Mouse (Mus musculus): ENCODE results near the gene Slc9a7. TPM values are rescaled to one million over a fixed set of nuclear protein-coding genes. Genes with fewer than 3 reads are reported as not detected.

Slc9a7 gene
- polyA plus RNA-seq, 1 experiment from 2014 or later, result 0.46 TPM

DNA sequence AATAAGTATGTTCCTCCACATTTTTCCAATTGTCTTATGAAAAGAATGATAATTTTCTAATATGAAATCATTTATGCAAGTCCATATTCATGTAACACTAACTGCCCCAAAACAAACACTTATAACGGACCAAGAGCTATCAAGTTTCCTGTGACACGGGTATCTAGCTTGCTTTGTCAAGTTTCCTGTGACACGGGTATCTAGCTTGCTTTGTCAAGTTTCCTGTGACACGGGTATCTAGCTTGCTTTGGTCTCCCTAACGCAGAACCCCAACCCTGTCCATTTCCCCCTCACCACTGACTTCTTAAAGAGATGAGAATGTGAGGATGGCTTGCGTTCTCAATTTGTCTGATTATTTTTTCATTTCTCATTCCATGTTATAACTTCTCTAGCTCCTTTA lies 12.2 kb downstream of the Slc9a7 start:
- H3K4me2 ChIP-seq (ENCODE audit: low read depth, low read length), result no peak overlapping the region
- no peak for ATAC-seq
- H3K9me3 ChIP-seq (ENCODE audit: control insufficient read depth, low read length), result no peaks in the 10 kb centered on the region
- no peaks in the 10 kb centered on the region for H3K4me1 ChIP-seq (ENCODE audit: control insufficient read depth, insufficient read depth, low read length)
- no peak overlapping the region for H3K9ac ChIP-seq (ENCODE audit: low read depth, low read length)
- no peaks in the 10 kb centered on the region for H3K27me3 ChIP-seq (replicated peaks; ENCODE audit: control insufficient read depth, insufficient read depth, low read length)
- 84% methylated on average over 6 of the region's 6 CpGs for WGBS
- H3K27ac ChIP-seq (ENCODE audit: low read length), result no peak overlapping the region
- no peak overlapping the region for H3K4me3 ChIP-seq (ENCODE audit: low read length)
- no peaks in the 10 kb centered on the region for H3K36me3 ChIP-seq (ENCODE audit: control insufficient read depth, insufficient read depth, low read length)

DNA sequence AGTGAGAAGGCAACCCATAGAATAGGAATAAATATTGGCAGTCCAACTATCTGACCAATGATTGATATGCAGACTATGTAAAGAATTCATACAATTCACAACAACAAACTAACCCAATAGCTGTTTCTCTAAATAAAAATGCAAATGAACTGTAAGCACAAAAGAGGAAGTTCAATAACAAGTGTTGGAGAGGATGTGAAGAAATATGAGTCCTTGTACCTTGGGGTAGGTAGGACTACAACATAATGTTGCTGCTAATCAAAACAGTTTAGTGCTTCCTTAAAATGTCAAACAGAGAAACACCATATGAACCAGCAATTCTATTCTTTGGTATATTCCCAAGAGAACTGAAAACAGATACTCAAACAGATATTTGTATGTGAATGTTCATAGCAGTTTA lies 17.8 kb downstream of the Slc9a7 start:
- no peak for ATAC-seq

DNA sequence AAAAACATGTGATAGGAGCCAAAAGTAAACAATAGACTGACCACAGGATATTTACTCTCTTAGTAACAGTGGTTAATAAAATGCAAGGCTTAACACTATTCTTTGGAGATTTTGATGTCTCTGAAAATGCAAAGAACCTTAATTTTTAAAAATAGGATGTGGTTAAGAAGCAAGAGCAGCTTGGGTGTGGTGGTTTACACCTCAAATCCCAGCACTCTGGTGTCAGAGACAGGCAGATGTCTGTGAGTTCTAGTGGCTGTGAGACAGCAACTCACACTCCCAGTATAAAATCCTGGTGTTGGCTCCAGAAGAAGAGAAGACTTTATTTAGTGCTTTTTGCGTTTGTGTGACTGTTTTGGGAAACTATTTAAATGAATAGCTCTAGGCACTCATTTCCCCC lies 19.6 kb downstream of the Slc9a7 start:
- H3K4me3 ChIP-seq (ENCODE audit: low read length), result no peak overlapping the region

More for the DNA sequence above, 17.8 kb downstream of the Slc9a7 start:
- H3K4me2 ChIP-seq (ENCODE audit: low read depth, low read length), result no peak overlapping the region
- H3K9ac ChIP-seq (ENCODE audit: low read depth, low read length), result no peak overlapping the region
- H3K36me3 ChIP-seq (ENCODE audit: control insufficient read depth, insufficient read depth, low read length), result no peaks in the 10 kb centered on the region
- H3K27ac ChIP-seq (ENCODE audit: low read length), result no peak overlapping the region
- no peaks in the 10 kb centered on the region for H3K9me3 ChIP-seq (ENCODE audit: control insufficient read depth, low read length)
- no peaks in the 10 kb centered on the region for H3K27me3 ChIP-seq (replicated peaks; ENCODE audit: control insufficient read depth, insufficient read depth, low read length)
- H3K4me3 ChIP-seq (ENCODE audit: low read length), result no peak overlapping the region
- H3K4me1 ChIP-seq (ENCODE audit: control insufficient read depth, insufficient read depth, low read length), result no peaks in the 10 kb centered on the region

GRCm38 (mm10) chrX:20269980-20270379 lies 21.6 kb downstream of the Slc9a7 start:
- 74% methylated on average over 3 of the region's 3 CpGs for WGBS
- no peaks in the 10 kb centered on the region for H3K9me3 ChIP-seq (ENCODE audit: control insufficient read depth, low read length)
- H3K27me3 ChIP-seq (replicated peaks; ENCODE audit: control insufficient read depth, insufficient read depth, low read length), result no peaks in the 10 kb centered on the region
- no peaks in the 10 kb centered on the region for H3K36me3 ChIP-seq (ENCODE audit: control insufficient read depth, insufficient read depth, low read length)
- H3K4me2 ChIP-seq (ENCODE audit: low read depth, low read length), result no peak overlapping the region
- no peak overlapping the region for H3K27ac ChIP-seq (ENCODE audit: low read length)
- H3K4me3 ChIP-seq (ENCODE audit: low read length), result no peak overlapping the region
- ATAC-seq, result no peak
- H3K4me1 ChIP-seq (ENCODE audit: control insufficient read depth, insufficient read depth, low read length), result no peaks in the 10 kb centered on the region
- H3K9ac ChIP-seq (ENCODE audit: low read depth, low read length), result no peak overlapping the region

More for the DNA sequence above, 19.6 kb downstream of the Slc9a7 start:
- Histone ChIP-seq H3K4me1 (ENCODE audit: control insufficient read depth, insufficient read depth, low read length) (no peaks in the 10 kb centered on the region), H3K9me3 (ENCODE audit: control insufficient read depth, low read length) (no peaks in the 10 kb centered on the region), H3K27ac (ENCODE audit: low read length) (no peak overlapping the region), H3K9ac (ENCODE audit: low read depth, low read length) (no peak overlapping the region), H3K27me3 (replicated peaks; ENCODE audit: control insufficient read depth, insufficient read depth, low read length) (no peaks in the 10 kb centered on the region), H3K36me3 (ENCODE audit: control insufficient read depth, insufficient read depth, low read length) (no peaks in the 10 kb centered on the region), H3K4me2 (ENCODE audit: low read depth, low read length) (no peak overlapping the region)
- WGBS, result 30% methylated on average over 1 of the region's 1 CpGs
- no peak for ATAC-seq

DNA sequence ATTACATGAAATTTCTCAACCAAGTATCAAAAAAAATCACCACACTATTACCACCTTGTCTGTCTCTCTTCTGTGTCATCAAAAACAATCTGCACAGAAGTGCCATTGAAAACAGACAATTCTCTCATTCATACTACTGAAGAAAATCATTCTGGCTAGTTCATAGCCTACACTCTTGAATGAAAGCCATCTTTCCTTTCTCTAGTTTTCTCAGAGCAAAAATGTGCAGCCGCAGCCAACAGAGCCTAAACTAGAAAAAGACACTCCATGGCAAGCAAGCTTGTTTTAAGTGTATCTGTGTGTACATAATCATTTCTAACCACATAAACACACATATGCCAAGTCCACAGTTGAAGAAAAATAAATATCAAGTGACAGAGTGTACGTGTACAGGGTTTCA lies 27.2 kb downstream of the Slc9a7 start:
- Histone ChIP-seq H3K9ac (ENCODE audit: low read depth, low read length) (no peak overlapping the region), H3K27me3 (replicated peaks; ENCODE audit: control insufficient read depth, insufficient read depth, low read length) (no peaks in the 10 kb centered on the region), H3K27ac (ENCODE audit: low read length) (no peak overlapping the region), H3K9me3 (ENCODE audit: control insufficient read depth, low read length) (no peaks in the 10 kb centered on the region), H3K4me3 (ENCODE audit: low read length) (no peak overlapping the region), H3K36me3 (ENCODE audit: control insufficient read depth, insufficient read depth, low read length) (no peaks in the 10 kb centered on the region), H3K4me1 (ENCODE audit: control insufficient read depth, insufficient read depth, low read length) (no peaks in the 10 kb centered on the region), H3K4me2 (ENCODE audit: low read depth, low read length) (no peak overlapping the region)
- no peak for ATAC-seq
- WGBS, result 77% methylated on average over 2 of the region's 2 CpGs

DNA sequence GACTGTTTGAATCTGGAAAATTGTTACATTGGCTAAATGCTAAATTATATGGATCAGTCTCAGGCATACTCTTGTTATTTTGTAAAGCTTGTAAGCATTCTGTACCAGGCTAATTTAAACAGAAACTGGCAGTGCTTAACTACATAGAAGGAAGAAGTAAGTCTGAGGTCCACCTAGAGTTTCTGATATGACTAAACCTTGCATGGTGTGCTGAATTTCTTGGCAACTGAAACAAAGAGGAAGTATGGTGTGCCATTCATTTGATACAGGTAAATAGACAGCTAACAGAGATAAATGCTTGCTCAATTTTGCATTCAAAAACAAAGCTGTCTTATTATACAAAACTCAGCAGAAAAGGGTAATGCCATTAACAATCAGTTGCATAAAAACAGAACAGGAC lies 63.5 kb downstream of the Slc9a7 start:
- H3K9me3 ChIP-seq (ENCODE audit: control insufficient read depth, low read length), result no peaks in the 10 kb centered on the region
- H3K4me2 ChIP-seq (ENCODE audit: low read depth, low read length), result no peak overlapping the region
- no peaks in the 10 kb centered on the region for H3K27me3 ChIP-seq (replicated peaks; ENCODE audit: control insufficient read depth, insufficient read depth, low read length)
- H3K4me3 ChIP-seq (ENCODE audit: low read length), result no peak overlapping the region
- H3K27ac ChIP-seq (ENCODE audit: low read length), result no peak overlapping the region
- no peak overlapping the region for H3K9ac ChIP-seq (ENCODE audit: low read depth, low read length)
- ATAC-seq, result no peak
- H3K4me1 ChIP-seq (ENCODE audit: control insufficient read depth, insufficient read depth, low read length), result no peaks in the 10 kb centered on the region
- H3K36me3 ChIP-seq (ENCODE audit: control insufficient read depth, insufficient read depth, low read length), result no peaks in the 10 kb centered on the region

GRCm38 (mm10) chrX:20221486-20221885 lies 70.1 kb downstream of the Slc9a7 start:
- Histone ChIP-seq H3K4me3 (ENCODE audit: low read length) (no peak overlapping the region), H3K9ac (ENCODE audit: low read depth, low read length) (no peak overlapping the region), H3K4me2 (ENCODE audit: low read depth, low read length) (no peak overlapping the region), H3K4me1 (ENCODE audit: control insufficient read depth, insufficient read depth, low read length) (no peaks in the 10 kb centered on the region), H3K27ac (ENCODE audit: low read length) (no peak overlapping the region), H3K27me3 (replicated peaks; ENCODE audit: control insufficient read depth, insufficient read depth, low read length) (no peaks in the 10 kb centered on the region), H3K9me3 (ENCODE audit: control insufficient read depth, low read length) (no peaks in the 10 kb centered on the region), H3K36me3 (ENCODE audit: control insufficient read depth, insufficient read depth, low read length) (no peaks in the 10 kb centered on the region)
- 85% methylated on average over 2 of the region's 2 CpGs for WGBS
- ATAC-seq, result no peak

GRCm38 (mm10) chrX:20185616-20186015 lies 106.0 kb downstream of the Slc9a7 start:
- H3K4me1 ChIP-seq (ENCODE audit: control insufficient read depth, insufficient read depth, low read length), result no peaks in the 10 kb centered on the region
- no peaks in the 10 kb centered on the region for H3K9me3 ChIP-seq (ENCODE audit: control insufficient read depth, low read length)
- WGBS, result 81% methylated on average over 3 of the region's 3 CpGs
- no peak overlapping the region for H3K27ac ChIP-seq (ENCODE audit: low read length)
- no peak overlapping the region for H3K4me2 ChIP-seq (ENCODE audit: low read depth, low read length)
- no peak overlapping the region for H3K9ac ChIP-seq (ENCODE audit: low read depth, low read length)
- H3K36me3 ChIP-seq (ENCODE audit: control insufficient read depth, insufficient read depth, low read length), result no peaks in the 10 kb centered on the region
- ATAC-seq, result no peak
- H3K4me3 ChIP-seq (ENCODE audit: low read length), result no peak overlapping the region
- H3K27me3 ChIP-seq (replicated peaks; ENCODE audit: control insufficient read depth, insufficient read depth, low read length), result no peaks in the 10 kb centered on the region

DNA sequence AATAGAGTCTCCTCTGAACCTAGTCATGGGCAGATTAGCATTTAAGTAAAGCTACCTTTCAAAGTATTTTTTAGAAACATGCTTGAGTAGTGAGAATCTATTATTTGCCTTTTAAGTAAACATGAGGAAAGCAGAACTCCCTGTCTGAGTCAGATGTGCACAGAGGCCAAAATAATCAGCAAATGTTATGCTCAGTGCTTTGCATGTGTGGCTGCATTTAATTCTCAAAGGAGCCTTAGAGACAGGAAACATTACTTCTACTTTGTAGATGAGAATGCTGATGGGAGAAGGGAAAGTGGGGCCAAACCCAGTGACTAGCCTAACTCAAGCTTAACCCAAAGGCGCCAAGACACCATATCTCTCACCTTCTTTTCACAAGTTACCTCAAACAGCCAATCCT lies 114.8 kb downstream of the Slc9a7 start:
- H3K27ac ChIP-seq (ENCODE audit: low read length), result no peak overlapping the region
- H3K4me1 ChIP-seq (ENCODE audit: control insufficient read depth, insufficient read depth, low read length), result no peaks in the 10 kb centered on the region
- H3K9me3 ChIP-seq (ENCODE audit: control insufficient read depth, low read length), result no peaks in the 10 kb centered on the region
- ATAC-seq, result no peak
- H3K9ac ChIP-seq (ENCODE audit: low read depth, low read length), result no peak overlapping the region
- H3K27me3 ChIP-seq (replicated peaks; ENCODE audit: control insufficient read depth, insufficient read depth, low read length), result no peaks in the 10 kb centered on the region
- WGBS, result 79% methylated on average over 1 of the region's 1 CpGs
- no peaks in the 10 kb centered on the region for H3K36me3 ChIP-seq (ENCODE audit: control insufficient read depth, insufficient read depth, low read length)
- H3K4me2 ChIP-seq (ENCODE audit: low read depth, low read length), result no peak overlapping the region
- H3K4me3 ChIP-seq (ENCODE audit: low read length), result no peak overlapping the region

- no peaks in the 10 kb centered on the region for H3K4me1 ChIP-seq (ENCODE audit: control insufficient read depth, insufficient read depth, low read length)
- H3K36me3 ChIP-seq (ENCODE audit: control insufficient read depth, insufficient read depth, low read length), result no peaks in the 10 kb centered on the region
- no peak overlapping the region for H3K4me2 ChIP-seq (ENCODE audit: low read depth, low read length)
- no peak overlapping the region for H3K9ac ChIP-seq (ENCODE audit: low read depth, low read length)
- no peaks in the 10 kb centered on the region for H3K27me3 ChIP-seq (replicated peaks; ENCODE audit: control insufficient read depth, insufficient read depth, low read length)
- no peak overlapping the region for H3K4me3 ChIP-seq (ENCODE audit: low read length)
- no peaks in the 10 kb centered on the region for H3K9me3 ChIP-seq (ENCODE audit: control insufficient read depth, low read length)
- ATAC-seq, result no peak
- no peak overlapping the region for H3K27ac ChIP-seq (ENCODE audit: low read length)
These were observed 123.2 kb downstream of the Slc9a7 start for GRCm38 (mm10) chrX:20168430-20168829.

All from intestine, embryonic 16.5 days (tissue).